Mouse (Mus musculus) hematopoietic stem cell, adult 5-6 weeks (primary cell): Measurements from ENCODE around the gene Nyap1. TPM values are rescaled to one million over a fixed set of nuclear protein-coding genes. Genes with fewer than 3 reads are reported as not detected.

Experiments
- ATAC-seq, 2 experiments: fragments of 125-278 bp in 1 of 2; replicated peaks in 1 of 2; 2 replicates each; pipeline ENCODE4 v1.8.0; 2016 to 2017; ENCODE audit warnings: inconsistent platforms in 2 of 2, mild to moderate bottlenecking in 2 of 2, moderate number of reproducible peaks in 2 of 2, low read depth in 1 of 2, moderate TSS enrichment in 1 of 2; ENCODE audit not compliant: low FRiP score in 2 of 2, poor library complexity in 2 of 2, severe bottlenecking in 2 of 2, insufficient read depth in 1 of 2, low TSS enrichment in 1 of 2
- total RNA-seq: library from RNA; stranded (forward); fragments of 172-1452, 232-1000 nt; gene quantifications from 2 replicates; pipeline ENCODE4 v1.2.3, GENCODE M21; 2017

The Nyap1 gene
- total RNA-seq, 1 experiment from 2014 or later: 0.05 TPM

GRCm38 (mm10) chr5:137749196-137749836 lies 7.9 kb upstream of the Nyap1 start:
- ATAC-seq: peak in 1 of 2 experiments; percentile 5; a peak in 1 of 4 replicates

- ATAC-seq: peak; percentile 43 to 50; a peak in 3 of 4 replicates
These were observed 6.8 kb upstream of the Nyap1 start for GRCm38 (mm10) chr5:137748130-137748770.

GRCm38 (mm10) chr5:137747326-137747961 lies 6.0 kb upstream of the Nyap1 start:
- ATAC-seq: no peak

- no peak for ATAC-seq
These were observed 5.5 kb upstream of the Nyap1 start for GRCm38 (mm10) chr5:137746851-137747325.

- no peak for ATAC-seq
These were observed 5.0 kb upstream of the Nyap1 start for GRCm38 (mm10) chr5:137746282-137746850.

- peak; percentile 61 to 67 for ATAC-seq
These were observed 4.1 kb upstream of the Nyap1 start, which contains the start of gene Tsc22d4 for GRCm38 (mm10) chr5:137745214-137746171. Gene Tsc22d4 (plus strand): TSS chr5:137745730.

GRCm38 (mm10) chr5:137744197-137744596 lies 2.8 kb upstream of the Nyap1 start:
- no peak for ATAC-seq

GRCm38 (mm10) chr5:137742836-137743235 lies 1.4 kb upstream of the Nyap1 start:
- no peak for ATAC-seq

- no peak for ATAC-seq
These were observed 641 bp upstream of the Nyap1 start for GRCm38 (mm10) chr5:137742048-137742447.

GRCm38 (mm10) chr5:137740506-137740905 lies 901 bp downstream of the Nyap1 start:
- no peak for ATAC-seq

GRCm38 (mm10) chr5:137739471-137739870 lies 1.9 kb downstream of the Nyap1 start:
- no peak for ATAC-seq

- no peak for ATAC-seq
These were observed 2.9 kb downstream of the Nyap1 start for GRCm38 (mm10) chr5:137738516-137738915.

- ATAC-seq: no peak
These were observed 3.9 kb downstream of the Nyap1 start for GRCm38 (mm10) chr5:137737400-137737940.

GRCm38 (mm10) chr5:137734289-137735061 lies 6.9 kb downstream of the Nyap1 start:
- ATAC-seq: no peak

GRCm38 (mm10) chr5:137733638-137734288 lies 7.6 kb downstream of the Nyap1 start:
- no peak for ATAC-seq

- no peak for ATAC-seq
These were observed 14.6 kb downstream of the Nyap1 start for GRCm38 (mm10) chr5:137726767-137727166.
